In the genomic region with DNA sequence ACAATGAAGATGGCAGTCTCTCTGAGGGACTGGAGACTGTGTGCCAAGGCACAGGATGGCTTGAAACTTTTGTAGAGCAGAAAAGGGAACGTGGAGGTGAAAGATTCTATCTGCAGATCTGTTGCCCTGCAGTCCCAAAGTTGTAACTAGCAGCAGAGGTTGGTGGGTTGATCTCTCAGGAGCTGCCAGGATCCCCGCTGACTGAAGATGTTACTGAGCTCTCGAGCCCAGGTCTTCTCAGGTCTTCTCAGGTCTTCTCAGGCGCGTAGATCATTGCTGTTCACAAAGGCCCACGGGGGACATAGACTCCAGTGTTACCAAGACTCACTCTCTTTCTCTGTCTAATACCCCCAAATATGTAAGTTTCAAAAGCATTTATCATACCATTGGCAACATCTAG, we compare ENCODE assay signal across 29 mouse cellular contexts. TPM values are rescaled to one million over a fixed set of nuclear protein-coding genes. Genes with fewer than 3 reads are reported as not detected.
"Had no signal": no experiment of that assay in that cellular context is flagged by ENCODE, and none has a peak within 500 bp of the region (broad histone marks: within the 10 kb centered on the region; RNA-seq: fewer than 3 reads in every experiment).

No protein-coding gene starts in this region.

- DNase-seq: kidney, adult 11 months; kidney, adult 9 months; kidney, postnatal 25 days; layer of hippocampus, postnatal 36 days; liver, embryonic 13.5 days; lung, adult 2 months; lung, postnatal 36 days; midbrain, embryonic 14.5 days; right cerebral cortex, adult 18-20 months; right cerebral cortex, postnatal 14 days; right cerebral cortex, postnatal 4 days; thymus, adult 2 months; thymus, postnatal 14 days; thymus, postnatal 4 days had no signal

- H3K4me1 ChIP-seq: neural tube, embryonic 12.5 days had no signal

- H3K4me3 ChIP-seq: left cerebral cortex, adult 2 months; liver, embryonic 13.5 days; megakaryocyte, embryonic 14.5 days; neural tube, embryonic 12.5 days; neural tube, embryonic 15.5 days had no signal

- H3K27me3 ChIP-seq: liver, embryonic 13.5 days; megakaryocyte, embryonic 14.5 days; neural tube, embryonic 12.5 days; neural tube, embryonic 15.5 days had no signal

- H3K27ac ChIP-seq: left cerebral cortex, adult 2 months; liver, embryonic 13.5 days; midbrain, embryonic 10.5 days; neural tube, embryonic 12.5 days; neural tube, embryonic 15.5 days; stomach, postnatal 0 days had no signal

- H3K4me2 ChIP-seq: liver, embryonic 13.5 days; neural tube, embryonic 12.5 days; neural tube, embryonic 15.5 days had no signal

- H3K36me3 ChIP-seq: liver, embryonic 13.5 days; midbrain, embryonic 10.5 days; neural tube, embryonic 12.5 days; neural tube, embryonic 15.5 days had no signal

- H3K9me3 ChIP-seq: liver, embryonic 13.5 days; megakaryocyte, embryonic 14.5 days; midbrain, embryonic 10.5 days; neural tube, embryonic 12.5 days; neural tube, embryonic 15.5 days had no signal

- H3K9ac ChIP-seq: liver, embryonic 13.5 days; neural tube, embryonic 12.5 days; neural tube, embryonic 15.5 days had no signal

RNA-seq across cellular contexts. Expression of a gene that starts 52.8 kb away (rescaled TPM):
- total RNA-seq: layer of hippocampus, adult 8-10 months; layer of hippocampus, postnatal 10 days; layer of hippocampus, postnatal 36 days; left cerebral cortex, adult 2 months; left cerebral cortex, postnatal 10 days; left cerebral cortex, postnatal 36 days; liver, adult 2 months had no signal
- polyA plus RNA-seq: limb, embryonic 11.5 days; limb, embryonic 14.5 days; liver, adult 2 months; liver, embryonic 13.5 days; liver, embryonic 16.5 days; lung, adult 2 months; midbrain, embryonic 14.5 days; neural tube, embryonic 12.5 days; neural tube, embryonic 15.5 days; stomach, embryonic 14.5 days had no signal
